Mouse (Mus musculus) liver, embryonic 16.5 days (tissue): ENCODE measurements around the gene Slc18a2. TPM values are rescaled to one million over a fixed set of nuclear protein-coding genes. Genes with fewer than 3 reads are reported as not detected.

Source experiments
- ATAC-seq: fragments of 200-750 bp; cut with Nextera tagmentation; 2 replicates; pipeline ENCODE4 v1.8.0; 2017; ENCODE audit warnings: low read depth, mild to moderate bottlenecking, moderate number of reproducible peaks, moderate library complexity
- H3K27ac ChIP-seq: fragments of 300-500 bp; sonication (generic); 2 replicates; pipeline ENCODE4 v1.5.1; 2014; ENCODE audit warnings: mild to moderate bottlenecking, low read length
- H3K27me3 ChIP-seq: fragments of 300-500 bp; sonication (generic); 2 replicates; pipeline ENCODE4 v1.6.1; 2014; ENCODE audit warnings: low read depth, low read length, mixed read lengths; ENCODE audit not compliant: control insufficient read depth, insufficient read depth
- H3K36me3 ChIP-seq: fragments of 300-500 bp; sonication (generic); 2 replicates; pipeline ENCODE4 v1.6.1; 2014; ENCODE audit warnings: mild to moderate bottlenecking; ENCODE audit not compliant: control insufficient read depth, insufficient read depth
- H3K4me1 ChIP-seq: fragments of 300-500 bp; sonication (generic); 2 replicates; pipeline ENCODE4 v1.6.1; 2014; ENCODE audit warnings: low read depth, low read length, mixed read lengths; ENCODE audit not compliant: control insufficient read depth
- H3K4me2 ChIP-seq: fragments of 300-500 bp; sonication (generic); 2 replicates; pipeline ENCODE4 v1.6.1; 2014; ENCODE audit warnings: low read depth, low read length, mixed read lengths
- H3K4me3 ChIP-seq: fragments of 300-500 bp; sonication (generic); 2 replicates; pipeline ENCODE4 v1.5.1; 2014; ENCODE audit warnings: low read depth, mild to moderate bottlenecking, low read length
- H3K9ac ChIP-seq: fragments of 300-500 bp; sonication (generic); 2 replicates; pipeline ENCODE4 v1.6.1; 2014; ENCODE audit warnings: low read depth, low read length
- H3K9me3 ChIP-seq: fragments of 300-500 bp; sonication (generic); replicated peaks from 2 replicates; pipeline ENCODE4 v1.6.1; 2016; ENCODE audit warnings: low read length; ENCODE audit not compliant: control insufficient read depth
- WGBS: fragments of 180-500 bp; shearing (Covaris S2); extraction: QIAGEN DNeasy Blood & Tissue Kit; methylation state at CpG from one replicate; pipeline ENCODE4 v1.1.7; 2014; ENCODE audit not compliant: insufficient replicate concordance; 5-methylcytosine and 5-hydroxymethylcytosine counted together
- polyA plus RNA-seq: library from polyadenylated mRNA; unstranded; fragments of >200 nt; fragmentation: Nextera tagmentation; extraction: Ambion mirVana; gene quantifications from 2 replicates; pipeline ENCODE4 v1.2.1, GENCODE M21; 2015

Slc18a2 gene
- polyA plus RNA-seq, 1 experiment from 2014 or later: 2.9 TPM

DNA sequence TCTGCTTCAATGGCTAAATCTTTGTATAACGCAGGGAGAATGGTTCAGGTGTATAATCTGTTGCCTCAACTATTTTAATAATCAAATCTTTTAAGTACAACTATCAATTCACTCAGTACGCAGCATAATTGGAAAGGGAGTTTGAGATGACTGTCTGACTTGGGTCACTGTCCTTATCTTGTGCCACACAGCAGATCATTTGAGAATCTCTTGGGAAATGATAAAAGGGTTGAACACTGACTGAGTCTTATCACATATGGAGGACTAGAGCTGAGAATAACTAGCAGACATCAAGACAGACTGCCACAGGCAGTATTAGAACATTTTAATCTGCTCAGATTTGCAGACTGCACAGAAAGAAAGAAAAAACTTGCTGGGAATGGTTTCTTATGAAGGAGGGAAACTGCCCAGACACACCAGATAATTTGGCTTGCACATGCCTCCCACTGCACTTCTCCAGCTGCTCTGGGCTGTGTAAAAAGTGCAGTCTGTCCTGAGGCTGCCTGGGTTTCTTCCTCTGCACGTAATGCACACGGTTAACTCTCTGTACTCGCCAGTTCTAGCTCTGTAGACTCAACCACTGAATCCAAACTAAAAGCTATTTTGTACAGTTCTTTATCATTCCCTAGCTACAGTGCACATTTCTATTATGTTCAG is 31.6 kb downstream of the Slc18a2 start:
- H3K9ac ChIP-seq: no peak overlapping the region
- no peaks in the 10 kb centered on the region; the same call in 1 of the 2 replicates for H3K36me3 ChIP-seq
- no peaks in the 10 kb centered on the region for H3K27me3 ChIP-seq
- H3K9me3 ChIP-seq: no peaks in the 10 kb centered on the region
- WGBS: 65% methylated on average over 5 of the region's 5 CpGs
- no peak overlapping the region for H3K4me2 ChIP-seq
- no peaks in the 10 kb centered on the region for H3K4me1 ChIP-seq
- no peak for ATAC-seq
- no peak overlapping the region for H3K4me3 ChIP-seq
- H3K27ac ChIP-seq: no peak overlapping the region

DNA sequence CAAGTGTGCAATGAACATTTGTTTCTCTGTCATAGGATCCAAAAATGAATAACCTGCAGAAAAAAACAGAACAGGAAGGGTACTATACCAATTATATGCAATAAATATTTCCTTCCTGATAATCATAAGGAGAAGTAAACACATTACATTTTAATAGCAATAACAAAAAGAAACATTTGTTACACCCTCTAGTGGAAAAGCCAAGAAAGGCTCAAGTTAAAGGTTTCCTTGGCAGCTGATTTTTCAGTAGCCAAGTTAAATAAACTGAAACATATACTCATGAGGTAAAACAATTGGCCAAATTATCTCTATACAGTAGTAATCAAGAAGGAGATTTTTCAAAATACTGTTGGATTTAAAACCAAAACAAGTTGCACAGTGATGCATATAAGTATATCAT is 54.6 kb downstream of the Slc18a2 start:
- Histone ChIP-seq H3K27ac (no peak overlapping the region), H3K9me3 (no peaks in the 10 kb centered on the region), H3K9ac (no peak overlapping the region), H3K4me3 (no peak overlapping the region), H3K4me1 (no peaks in the 10 kb centered on the region), H3K27me3 (no peaks in the 10 kb centered on the region), H3K36me3 (peaks cover 12% of the 10 kb centered on the region), H3K4me2 (no peak overlapping the region)
- no peak for ATAC-seq

- H3K4me3 ChIP-seq: no peak overlapping the region
- H3K27ac ChIP-seq: no peak overlapping the region
- H3K27me3 ChIP-seq: no peaks in the 10 kb centered on the region
- no peak overlapping the region for H3K9ac ChIP-seq
- no peaks in the 10 kb centered on the region for H3K9me3 ChIP-seq
- H3K36me3 ChIP-seq: peaks cover 8% of the 10 kb centered on the region
- H3K4me1 ChIP-seq: no peaks in the 10 kb centered on the region
- ATAC-seq: no peak
- no peak overlapping the region for H3K4me2 ChIP-seq
These were observed 55.9 kb downstream of the Slc18a2 start for GRCm38 (mm10) chr19:59316571-59316970.

DNA sequence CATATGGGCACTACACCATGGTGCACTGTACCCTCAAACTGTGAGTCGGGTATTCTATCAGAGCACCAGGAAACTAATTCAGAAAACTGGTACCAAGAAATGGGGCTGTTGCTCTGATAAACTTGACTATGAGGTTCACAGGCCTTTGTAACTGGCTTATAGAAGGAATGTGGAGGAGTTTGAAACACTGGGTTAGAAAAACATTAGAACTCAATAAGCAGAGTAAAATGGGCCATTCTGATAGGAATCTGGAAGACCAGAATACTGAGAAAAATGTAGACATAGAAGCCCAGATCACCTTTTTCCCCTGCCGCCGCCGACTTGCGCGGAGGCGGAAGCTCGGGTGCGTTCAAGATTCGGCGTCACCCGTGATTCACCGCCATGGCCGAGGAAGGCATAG is 61.3 kb downstream of the Slc18a2 start, which contains the start of gene Rps12-ps3:
Rps12-ps3 (plus strand) TSS at position 301 of the 400 bp plus-strand sequence.
- ATAC-seq: no peak

DNA sequence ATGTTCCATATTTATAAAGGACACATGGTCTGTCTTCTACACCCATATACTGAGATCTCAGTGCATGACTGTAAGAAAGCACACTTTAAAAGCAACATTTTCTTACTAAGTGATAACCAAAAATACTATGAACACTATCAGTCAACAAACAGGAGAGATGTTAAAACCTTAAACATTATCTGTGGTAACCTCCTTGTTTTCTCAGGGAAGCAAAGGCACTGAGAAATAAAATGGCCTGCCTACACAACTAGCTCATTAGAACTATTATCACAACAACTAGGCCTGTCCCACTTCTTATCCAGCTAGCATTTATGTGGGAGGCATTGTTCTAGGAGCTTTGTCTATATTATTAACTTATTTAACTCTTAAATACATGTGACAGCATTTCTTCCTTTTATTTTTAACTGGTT is 70.1 kb downstream of the Slc18a2 start:
- no peak overlapping the region for H3K4me3 ChIP-seq
- H3K36me3 ChIP-seq: peaks cover 6% of the 10 kb centered on the region
- no peaks in the 10 kb centered on the region for H3K27me3 ChIP-seq
- no peaks in the 10 kb centered on the region for H3K9me3 ChIP-seq
- H3K4me2 ChIP-seq: no peak overlapping the region
- H3K4me1 ChIP-seq: peaks cover 13% of the 10 kb centered on the region
- peak; percentile 82 for ATAC-seq
- H3K27ac ChIP-seq: no peak overlapping the region
- H3K9ac ChIP-seq: no peak overlapping the region

More for the DNA sequence above, 61.3 kb downstream of the Slc18a2 start, which contains the start of gene Rps12-ps3:
- Histone ChIP-seq H3K27ac (no peak within 1 kb of the TSS), H3K36me3 (peaks cover under 1% of the 10 kb centered on the region), H3K27me3 (no peaks in the 10 kb centered on the region), H3K4me3 (no peak within 1 kb of the TSS), H3K4me1 (no peaks in the 10 kb centered on the region; the same call in 1 of the 2 replicates), H3K9me3 (no peaks in the 10 kb centered on the region), H3K4me2 (no peak within 1 kb of the TSS), H3K9ac (no peak within 1 kb of the TSS)
- WGBS: 95% methylated on average over 8 of the region's 14 CpGs

GRCm38 (mm10) chr19:59336655-59337054 is 76.0 kb downstream of the Slc18a2 start:
- Histone ChIP-seq H3K4me3 (no peak overlapping the region), H3K9me3 (no peaks in the 10 kb centered on the region), H3K27me3 (no peaks in the 10 kb centered on the region), H3K27ac (no peak overlapping the region), H3K4me2 (no peak overlapping the region), H3K4me1 (peaks cover 21% of the 10 kb centered on the region), H3K36me3 (peaks cover 3% of the 10 kb centered on the region), H3K9ac (no peak overlapping the region; the same call in 1 of the 2 replicates)
- 98% methylated on average over 1 of the region's 1 CpGs for WGBS
- ATAC-seq: no peak

GRCm38 (mm10) chr19:59337872-59338681 is 77.4 kb downstream of the Slc18a2 start:
- H3K4me3 ChIP-seq: no peak overlapping the region
- 66% methylated on average over 3 of the region's 3 CpGs for WGBS
- no peak overlapping the region for H3K27ac ChIP-seq
- H3K9me3 ChIP-seq: no peaks in the 10 kb centered on the region
- peaks cover 2% of the 10 kb centered on the region for H3K36me3 ChIP-seq
- H3K9ac ChIP-seq: no peak overlapping the region
- no peak overlapping the region for H3K4me2 ChIP-seq
- H3K27me3 ChIP-seq: no peaks in the 10 kb centered on the region
- no peak for ATAC-seq
- H3K4me1 ChIP-seq: peaks cover 20% of the 10 kb centered on the region

GRCm38 (mm10) chr19:59339908-59340307 is 79.2 kb downstream of the Slc18a2 start:
- Histone ChIP-seq H3K4me1 (peaks cover 24% of the 10 kb centered on the region), H3K27me3 (no peaks in the 10 kb centered on the region), H3K4me3 (no peak overlapping the region), H3K4me2 (no peak overlapping the region), H3K36me3 (no peaks in the 10 kb centered on the region), H3K9ac (no peak overlapping the region), H3K9me3 (no peaks in the 10 kb centered on the region), H3K27ac (no peak overlapping the region)
- no peak for ATAC-seq
- WGBS: 81% methylated on average over 3 of the region's 3 CpGs

GRCm38 (mm10) chr19:59342964-59343363 is 82.3 kb downstream of the Slc18a2 start:
- no peak for ATAC-seq
- 28% methylated on average over 2 of the region's 2 CpGs for WGBS
- H3K27ac ChIP-seq: no peak overlapping the region; the same call in 1 of the 2 replicates
- H3K27me3 ChIP-seq: no peaks in the 10 kb centered on the region
- H3K4me3 ChIP-seq: peak overlapping the region; percentile 99
- H3K9me3 ChIP-seq: no peaks in the 10 kb centered on the region; the same call in 1 of the 2 replicates
- H3K4me2 ChIP-seq: peak overlapping the region; percentile 84
- H3K4me1 ChIP-seq: peaks cover 18% of the 10 kb centered on the region
- peak overlapping the region; percentile 61 for H3K9ac ChIP-seq
- H3K36me3 ChIP-seq: no peaks in the 10 kb centered on the region
